Mouse (Mus musculus): ENCODE data around the gene Il17ra.

Gene Il17ra

GRCm38 (mm10) chr6:120510425-120510824, 47.4 kb downstream of the Il17ra start:
- DNase-seq, result no peak

- no peak for DNase-seq
Measured at GRCm38 (mm10) chr6:120511212-120511611, 48.2 kb downstream of the Il17ra start.

GRCm38 (mm10) chr6:120516422-120516821, 53.4 kb downstream of the Il17ra start:
- DNase-seq, result no peak

- no peak for DNase-seq
Measured at GRCm38 (mm10) chr6:120516879-120517278, 53.8 kb downstream of the Il17ra start.

- DNase-seq, result no peak
Measured at GRCm38 (mm10) chr6:120517311-120517710, 54.3 kb downstream of the Il17ra start.

- DNase-seq, result no peak
Measured at GRCm38 (mm10) chr6:120519647-120520046, 56.6 kb downstream of the Il17ra start.

GRCm38 (mm10) chr6:120524796-120525195, 61.7 kb downstream of the Il17ra start:
- DNase-seq, result no peak

GRCm38 (mm10) chr6:120529123-120529522, 66.1 kb downstream of the Il17ra start:
- DNase-seq, result no peak

GRCm38 (mm10) chr6:120531020-120531965, 68.2 kb downstream of the Il17ra start, which contains the start of gene Hdhd5:
TSS of gene Hdhd5 (minus strand) at chr6:120531319.
- peak; percentile 88 to 92 for DNase-seq

GRCm38 (mm10) chr6:120532594-120532993, 69.5 kb downstream of the Il17ra start:
- DNase-seq, result no peak

- no peak for DNase-seq
Measured at GRCm38 (mm10) chr6:120536337-120536736, 73.3 kb downstream of the Il17ra start.

Data from spleen, adult 18-20 months (tissue).